Mouse (Mus musculus) cerebellum, postnatal 36 days (tissue): ENCODE measurements at regions not wholly inside any gene's neighbourhood (a gene's known extent, or its start where the extent isn't known, plus 50 kb on each side); places are given as distances from the start of the nearest gene placed in this dataset.

Source experiments
- DNase-seq, 2 experiments: peaks; one replicate each; pipeline ENCODE4 v3.0.0; 2021 to 2022; ENCODE audit warnings: mixed read lengths in 2 of 2

GRCm38 (mm10) chr17:9990744-9991143 is 321.2 kb upstream of the Pabpc6 start:
- no peak for DNase-seq

- DNase-seq = no peak
These were observed 311.8 kb upstream of the Pabpc6 start for GRCm38 (mm10) chr17:9981273-9981672.

DNA sequence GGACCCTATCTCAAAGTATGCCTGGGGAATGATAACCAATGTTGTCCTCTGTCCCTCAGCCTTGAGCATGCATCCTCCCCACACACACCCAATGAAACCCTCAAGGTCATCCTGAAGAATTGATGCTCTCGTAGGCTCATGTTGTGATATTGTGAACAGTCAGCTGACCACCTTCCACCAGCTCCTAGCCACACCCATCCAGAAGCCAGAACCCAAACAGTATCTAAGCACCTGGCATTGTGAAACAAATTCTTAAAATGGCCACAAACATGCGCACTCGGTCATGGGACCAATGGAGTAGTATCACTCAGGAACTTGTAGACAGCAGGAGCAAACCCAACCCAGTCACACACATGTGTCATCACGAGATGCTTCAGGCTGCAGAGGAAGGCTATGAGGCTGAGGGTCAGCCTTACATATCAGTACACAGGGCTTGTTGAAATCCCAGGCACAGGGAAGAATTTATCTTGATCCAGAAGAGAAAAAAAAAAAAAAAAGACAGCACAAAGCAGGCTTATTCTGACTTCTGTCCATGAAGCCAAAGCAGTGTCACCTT is 307.4 kb upstream of the Pabpc6 start:
- no peak for DNase-seq

GRCm38 (mm10) chr17:9975995-9976394 is 306.5 kb upstream of the Pabpc6 start:
- DNase-seq = no peak

DNA sequence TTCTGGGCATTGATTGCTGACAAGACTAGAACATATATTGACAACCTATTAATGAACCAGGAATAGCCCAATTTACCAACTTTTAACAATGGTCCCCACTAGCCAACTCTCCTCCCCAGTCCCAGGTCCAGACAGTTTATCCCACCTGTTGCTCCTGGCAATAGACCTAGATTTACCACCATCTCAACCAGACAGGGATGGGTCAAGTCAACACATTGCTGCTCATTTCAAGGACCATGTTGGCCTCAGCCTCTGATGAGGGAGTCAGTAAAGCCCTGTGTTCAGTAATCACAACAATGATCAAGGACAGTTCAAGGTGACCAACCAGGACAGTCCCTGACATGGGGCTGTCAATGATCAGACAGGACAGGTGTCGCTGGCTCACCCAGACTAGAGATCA is 305.6 kb upstream of the Pabpc6 start:
- no peak for DNase-seq

GRCm38 (mm10) chr17:9967988-9968387 is 298.5 kb upstream of the Pabpc6 start:
- DNase-seq = no peak

DNA sequence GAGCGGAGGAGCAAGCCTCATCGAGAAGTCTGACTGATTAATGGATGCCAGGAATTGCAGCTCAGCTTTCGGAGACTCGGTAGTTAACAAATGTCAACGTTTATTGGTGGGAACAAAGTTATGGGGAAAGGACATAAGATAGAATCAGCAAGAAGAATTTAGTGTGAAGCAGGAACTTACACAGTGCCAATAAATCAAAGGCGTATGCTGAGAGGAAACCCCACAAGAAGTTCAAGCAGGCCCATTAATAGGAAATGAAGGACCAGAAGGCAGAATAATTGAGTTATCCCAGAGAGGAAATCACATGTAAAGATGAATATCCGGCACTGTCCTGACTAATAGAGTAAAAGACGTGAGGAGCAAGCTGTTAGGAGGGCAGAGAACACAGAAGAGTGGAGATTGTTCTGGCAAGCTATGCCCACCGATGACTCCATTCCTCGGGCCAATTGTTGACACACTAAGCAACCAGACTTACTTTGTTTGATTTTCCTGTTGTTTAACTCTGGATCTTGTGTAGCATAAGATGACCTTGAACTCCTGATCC is 293.4 kb upstream of the Pabpc6 start:
- no peak for DNase-seq

GRCm38 (mm10) chr17:9948985-9949667 is 279.6 kb upstream of the Pabpc6 start:
- no peak for DNase-seq

DNA sequence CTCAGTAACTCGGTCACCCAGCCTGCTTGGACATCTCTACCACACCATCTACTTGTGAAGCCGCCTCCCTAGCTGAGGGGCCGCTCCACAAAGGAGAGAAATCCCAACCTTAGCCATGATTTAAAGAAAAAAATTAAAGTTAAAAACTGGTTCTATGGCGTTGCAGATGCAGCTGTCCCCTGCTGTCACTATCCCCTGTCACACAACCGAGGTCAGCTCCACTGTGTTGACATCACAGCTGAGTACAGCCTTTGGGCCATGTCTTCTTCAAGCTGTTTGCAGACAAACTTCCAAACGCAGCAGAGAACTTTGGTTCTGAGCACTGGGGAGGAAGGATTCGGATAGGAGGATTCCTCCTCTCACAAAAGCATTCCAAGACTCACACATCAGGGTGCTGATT is 278.1 kb upstream of the Pabpc6 start:
- DNase-seq = no peak

DNA sequence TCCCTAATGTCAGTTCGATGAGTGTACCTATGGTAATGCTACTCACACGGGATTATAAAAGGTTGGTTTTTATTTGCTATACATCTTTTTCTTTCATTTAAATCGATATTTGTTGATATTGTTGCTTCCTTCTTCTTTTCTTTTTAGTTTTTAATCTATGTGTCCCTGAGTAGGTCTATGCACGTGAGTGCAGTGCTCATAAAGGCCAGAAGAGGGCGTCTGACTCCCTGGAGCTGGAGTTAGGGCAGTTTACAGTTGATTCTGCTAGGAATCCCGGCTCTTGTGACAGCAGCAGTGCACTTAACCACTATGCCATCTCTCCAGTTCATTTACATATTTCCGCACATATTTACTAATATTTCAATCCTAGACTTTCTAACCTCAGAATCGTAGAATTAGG is 275.0 kb upstream of the Pabpc6 start:
- DNase-seq = no peak

GRCm38 (mm10) chr17:9942171-9942570 is 272.7 kb upstream of the Pabpc6 start:
- DNase-seq = no peak

DNA sequence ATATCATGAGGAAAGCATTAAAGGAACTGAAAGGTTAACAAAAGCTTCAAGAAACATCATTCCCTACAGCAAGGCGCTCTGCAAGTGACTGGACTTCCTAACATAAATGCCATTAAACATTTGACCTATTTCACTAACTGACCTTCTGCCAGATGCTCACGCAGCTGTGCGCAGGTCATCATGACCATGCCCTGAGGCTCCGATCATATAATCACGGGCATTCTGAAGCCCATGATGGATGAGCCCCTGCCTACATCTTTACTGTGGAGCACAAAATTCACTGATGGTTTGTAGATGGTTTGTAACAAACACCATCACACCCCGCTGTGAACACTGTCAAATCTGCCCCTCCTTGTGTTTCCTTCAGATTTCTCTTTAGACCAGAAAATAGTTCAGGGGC is 270.1 kb upstream of the Pabpc6 start:
- DNase-seq = no peak

- DNase-seq = no peak
These were observed 268.9 kb upstream of the Pabpc6 start for GRCm38 (mm10) chr17:9938426-9938825.

GRCm38 (mm10) chr17:9937211-9937610 is 267.7 kb upstream of the Pabpc6 start:
- DNase-seq = no peak

DNA sequence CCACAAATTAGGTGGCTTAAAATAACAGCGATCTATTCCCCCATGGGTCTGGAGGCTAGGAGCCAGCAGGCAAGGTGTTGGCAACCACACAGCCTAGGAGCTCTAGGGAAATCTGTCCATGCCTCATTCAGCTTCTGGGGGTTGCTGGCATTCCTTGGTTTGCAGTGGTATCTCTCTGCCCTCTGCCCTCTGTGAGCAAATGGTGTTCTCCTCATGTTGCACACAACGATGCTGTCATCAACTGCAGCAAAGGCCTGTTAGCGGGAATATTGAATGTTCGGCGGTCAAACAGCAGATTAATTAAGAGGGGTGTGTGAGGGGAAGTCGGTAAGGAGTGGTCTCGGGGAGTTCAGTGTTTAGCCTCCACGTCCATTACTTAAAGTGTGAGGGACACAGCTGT is 262.7 kb upstream of the Pabpc6 start:
- DNase-seq = no peak

DNA sequence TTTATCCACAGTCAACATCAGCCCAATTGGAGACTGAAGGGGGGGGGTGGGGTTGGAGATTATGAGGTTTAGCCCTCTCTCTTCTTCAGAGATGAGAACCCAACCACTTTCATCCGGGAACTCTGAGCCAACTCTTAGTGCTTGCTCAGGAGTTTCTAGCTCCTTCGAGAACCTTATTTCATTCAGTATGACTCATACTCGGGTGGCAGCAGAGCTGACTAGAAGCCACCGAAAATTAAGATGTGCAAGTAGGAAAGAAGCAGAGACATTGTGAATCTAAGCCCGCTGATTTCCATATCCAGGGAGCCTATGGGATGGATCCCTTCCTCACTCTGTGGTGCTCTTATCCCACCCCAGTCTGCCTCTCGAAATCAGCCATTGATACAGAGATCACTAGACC is 262.0 kb upstream of the Pabpc6 start:
- no peak for DNase-seq

DNA sequence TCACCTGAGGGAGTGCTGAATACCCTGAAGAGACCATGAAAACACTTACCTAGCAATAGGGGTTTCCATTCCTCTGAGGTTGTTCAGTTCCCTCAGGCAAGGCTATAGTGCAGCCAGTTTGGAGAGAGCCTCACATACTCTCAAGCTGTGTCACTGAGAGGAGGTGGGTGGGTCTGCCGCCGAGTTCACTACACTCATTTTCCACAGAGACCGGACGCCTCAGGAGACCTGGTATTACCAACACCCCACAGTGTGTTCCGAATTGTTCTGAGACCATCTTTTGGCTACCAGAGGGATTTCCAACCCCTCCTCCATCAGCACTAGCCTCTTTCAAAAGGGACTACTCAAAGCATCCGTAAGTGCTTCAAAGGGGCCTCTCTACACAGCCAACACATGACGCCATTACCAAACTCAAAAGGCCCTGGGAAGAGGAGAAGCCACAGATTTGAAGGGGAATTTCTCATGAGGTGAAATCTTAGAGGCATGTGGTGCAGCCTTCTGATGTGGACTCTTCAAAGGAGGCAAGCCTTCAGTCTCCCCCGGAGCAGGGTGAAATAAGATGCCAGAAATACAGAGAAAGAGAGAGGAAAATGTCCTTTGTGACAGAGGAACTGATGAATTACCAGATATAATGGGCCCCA is 260.1 kb upstream of the Pabpc6 start:
- no peak for DNase-seq

DNA sequence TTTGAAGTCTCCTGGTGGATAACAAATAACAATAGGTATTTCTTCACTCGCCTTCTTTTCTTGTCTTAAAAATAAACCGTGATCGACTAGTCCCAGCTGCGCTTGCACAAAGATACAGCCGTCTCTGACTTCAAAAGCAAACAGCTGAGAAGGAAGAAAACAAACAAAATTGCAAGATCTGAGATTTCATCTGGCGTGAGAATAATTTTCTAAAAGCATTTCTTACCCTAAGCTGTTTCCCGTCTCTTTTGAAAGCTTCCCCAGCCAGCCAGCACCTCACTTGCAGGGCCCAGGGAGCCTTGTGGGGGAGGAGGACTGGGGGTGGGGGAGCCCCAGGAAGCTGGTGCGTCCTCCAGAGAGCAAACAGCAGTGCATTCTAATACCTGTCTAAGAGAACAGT is 258.2 kb upstream of the Pabpc6 start:
- DNase-seq = no peak

DNA sequence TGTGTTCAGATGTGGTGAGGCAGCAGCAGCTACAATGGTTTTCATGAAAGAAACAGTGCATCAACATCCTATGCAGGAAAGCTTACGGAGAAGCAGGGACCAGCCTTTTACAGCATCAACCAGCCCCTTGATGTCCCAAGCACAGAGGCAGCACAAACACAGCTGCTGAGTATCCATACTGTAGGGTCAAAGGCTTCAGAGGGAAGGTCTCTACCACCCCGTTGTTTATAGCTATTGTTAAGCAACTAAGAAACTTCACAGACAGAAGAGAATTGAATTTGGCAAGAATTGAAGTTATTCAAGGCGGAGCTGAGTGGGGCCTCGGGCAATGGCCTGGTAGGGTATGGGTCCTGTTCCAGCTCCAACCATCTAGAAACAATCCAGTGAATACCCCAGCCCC is 256.8 kb upstream of the Pabpc6 start:
- no peak for DNase-seq

GRCm38 (mm10) chr17:9921326-9921725 is 251.8 kb upstream of the Pabpc6 start:
- no peak for DNase-seq

GRCm38 (mm10) chr17:9917031-9917430 is 247.5 kb upstream of the Pabpc6 start:
- DNase-seq = no peak

DNA sequence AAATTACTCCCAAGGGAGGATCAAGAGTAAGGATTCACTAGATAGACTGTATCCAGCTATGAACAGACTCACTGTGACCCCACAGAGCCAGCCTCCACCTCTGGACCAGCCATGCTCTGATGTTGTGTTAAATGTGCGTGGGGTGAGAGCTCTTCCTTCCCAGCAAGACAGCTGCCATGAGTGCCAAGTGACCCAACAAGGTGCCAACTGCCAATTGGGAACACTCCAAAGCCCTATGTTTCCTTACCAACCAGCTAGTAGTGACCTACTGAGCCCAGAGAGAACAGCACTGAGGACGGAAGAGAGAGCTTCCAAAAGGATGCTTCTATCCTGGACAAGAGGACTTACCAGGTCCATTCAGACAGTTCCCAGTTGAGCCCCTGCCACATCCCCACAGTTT is 241.3 kb upstream of the Pabpc6 start:
- DNase-seq = peak; percentile 27

- no peak for DNase-seq
These were observed 237.6 kb upstream of the Pabpc6 start for GRCm38 (mm10) chr17:9907077-9907476.
